In genomic region chr1:39649691-39650434, GRCm38 (mm10) we compare ENCODE assay signal across 8 mouse cellular contexts. TPM values are rescaled to one million over a fixed set of nuclear protein-coding genes. Genes with fewer than 3 reads are reported as not detected.
DNase-seq lines count a peak whose midpoint lies in the region; ATAC-seq lines count a peak whose summit lies in the region.

No protein-coding gene starts in this region.

- no peak for ATAC-seq in kidney, embryonic 14.5 days (ENCODE audit: low FRiP score, low TSS enrichment)
- peak; percentile 26 for ATAC-seq in forebrain, embryonic 16.5 days
- peak; percentile 61 for ATAC-seq in midbrain, embryonic 16.5 days

- no peak overlapping the region for H3K27ac ChIP-seq in kidney, embryonic 14.5 days (ENCODE audit: low read depth, low read length)
- no peak overlapping the region for H3K27ac ChIP-seq in forebrain, embryonic 16.5 days (ENCODE audit: low read length)
- H3K27ac ChIP-seq in midbrain, embryonic 16.5 days (ENCODE audit: low read length), result peak overlapping the region; percentile 82

- peak overlapping the region; percentile 42; the same call in 1 of the 2 replicates for H3K9ac ChIP-seq in kidney, embryonic 14.5 days (ENCODE audit: low read depth, low read length)
- H3K9ac ChIP-seq in forebrain, embryonic 16.5 days (replicated peaks; ENCODE audit: low read depth, low read length), result peak overlapping the region; percentile 71
- peak overlapping the region; percentile 81 for H3K9ac ChIP-seq in midbrain, embryonic 16.5 days (ENCODE audit: low read depth, low read length)

- H3K4me1 ChIP-seq in kidney, embryonic 14.5 days (ENCODE audit: control insufficient read depth, insufficient read depth, low read length), result peaks cover 5% of the 10 kb centered on the region; the same call in 1 of the 2 replicates
- peaks cover 21% of the 10 kb centered on the region for H3K4me1 ChIP-seq in forebrain, embryonic 16.5 days (replicated peaks; ENCODE audit: control insufficient read depth, insufficient read depth, low read length)
- H3K4me1 ChIP-seq in midbrain, embryonic 16.5 days (ENCODE audit: control insufficient read depth, insufficient read depth, low read length), result peaks cover 15% of the 10 kb centered on the region

- no peaks in the 10 kb centered on the region for H3K36me3 ChIP-seq in kidney, embryonic 14.5 days (ENCODE audit: control insufficient read depth, insufficient read depth, low read length)
- no peaks in the 10 kb centered on the region for H3K36me3 ChIP-seq in forebrain, embryonic 16.5 days (ENCODE audit: control insufficient read depth, insufficient read depth)
- no peaks in the 10 kb centered on the region for H3K36me3 ChIP-seq in midbrain, embryonic 16.5 days (ENCODE audit: control insufficient read depth, insufficient read depth, low read length)

- no peaks in the 10 kb centered on the region for H3K9me3 ChIP-seq in kidney, embryonic 14.5 days (ENCODE audit: control insufficient read depth, low read length)
- H3K9me3 ChIP-seq in forebrain, embryonic 16.5 days (ENCODE audit: control insufficient read depth, low read length), result no peaks in the 10 kb centered on the region
- no peaks in the 10 kb centered on the region for H3K9me3 ChIP-seq in midbrain, embryonic 16.5 days (replicated peaks; ENCODE audit: control insufficient read depth, low read length, poor library complexity, severe bottlenecking)

- H3K4me3 ChIP-seq in kidney, embryonic 14.5 days (ENCODE audit: low read length), result peak overlapping the region; percentile 54
- H3K4me3 ChIP-seq in forebrain, embryonic 16.5 days (replicated peaks; ENCODE audit: low read length), result peak overlapping the region; percentile 66
- H3K4me3 ChIP-seq in midbrain, embryonic 16.5 days (ENCODE audit: low read depth, low read length), result peak overlapping the region; percentile 78

- 18% methylated on average over 17 of the region's 17 CpGs for whole genome bisulfite sequencing in kidney, embryonic 14.5 days
- 15% methylated on average over 17 of the region's 17 CpGs for whole genome bisulfite sequencing in forebrain, embryonic 16.5 days
- 10% methylated on average over 17 of the region's 17 CpGs for WGBS in midbrain, embryonic 16.5 days

- no peak for DNase-seq in kidney, adult 9 months
- peak; percentile 12 to 13 for DNase-seq in cerebellum, postnatal 36 days
- peak; percentile 74 to 79 for DNase-seq in left cerebral cortex, adult 18-20 months (ENCODE audit: low spot score in 2 of 2)
- no peak for DNase-seq in MN1 (ENCODE audit: low spot score)
- no peak for DNase-seq in urinary bladder, postnatal 14 days (ENCODE audit: low spot score)

- peaks cover 21% of the 10 kb centered on the region for H3K27me3 ChIP-seq in kidney, embryonic 14.5 days (ENCODE audit: control insufficient read depth, insufficient read depth, low read length)
- H3K27me3 ChIP-seq in forebrain, embryonic 16.5 days (replicated peaks; ENCODE audit: control insufficient read depth, insufficient read depth, low read length), result peaks cover 17% of the 10 kb centered on the region
- H3K27me3 ChIP-seq in midbrain, embryonic 16.5 days (ENCODE audit: control insufficient read depth, insufficient read depth, low read depth, low read length), result no peaks in the 10 kb centered on the region; the same call in 1 of the 2 replicates

- peak overlapping the region; percentile 99 for H3K4me2 ChIP-seq in kidney, embryonic 14.5 days (replicated peaks; ENCODE audit: low read depth, low read length)
- H3K4me2 ChIP-seq in forebrain, embryonic 16.5 days (ENCODE audit: low read length), result peak overlapping the region; percentile 100
- peak overlapping the region; percentile 97 for H3K4me2 ChIP-seq in midbrain, embryonic 16.5 days (ENCODE audit: low read length)

RNA-seq across cellular contexts. Expression of gene Creg2, which starts 1.4 kb away (rescaled TPM):
- 0.04 TPM in 1 of 2 replicates, not detected in the other for polyA plus RNA-seq in kidney, embryonic 14.5 days (2014; fragmentation: Nextera tagmentation; extraction: Ambion mirVana)
- polyA plus RNA-seq in forebrain, embryonic 16.5 days (2015; fragmentation: Nextera tagmentation; extraction: Ambion mirVana), result 1.1 and 2.3 TPM in 2 replicates
- 10 to 100 TPM; 87.9 to 90.6 TPM for total RNA-seq in left cerebral cortex, adult 18-20 months (2021)
- 8.4 and 9.2 TPM in 2 replicates for polyA plus RNA-seq in midbrain, embryonic 16.5 days (2015; fragmentation: Nextera tagmentation; extraction: Ambion mirVana)

Comparison
In these comparisons a context has a peak if more than half of its experiments do, and no peak if none do; other contexts are left out.
1. DNase-seq: peak in cerebellum, postnatal 36 days (2 of 2) and left cerebral cortex, adult 18-20 months (2 of 2); none in kidney, adult 9 months (single experiment), MN1 (single experiment) and urinary bladder, postnatal 14 days (single experiment).
2. Peak in every context shown above with its lines, with median percentiles within 50 percentile points of each other: H3K4me2 ChIP-seq, H3K4me3 ChIP-seq and H3K9ac ChIP-seq.